Mouse (Mus musculus) cerebellum, adult 9-10 months (tissue): Measurements from ENCODE around the gene Prkcb.

Experiments
- DNase-seq: peaks from one replicate; pipeline ENCODE4 v3.0.0; 2022

Gene Prkcb

DNA sequence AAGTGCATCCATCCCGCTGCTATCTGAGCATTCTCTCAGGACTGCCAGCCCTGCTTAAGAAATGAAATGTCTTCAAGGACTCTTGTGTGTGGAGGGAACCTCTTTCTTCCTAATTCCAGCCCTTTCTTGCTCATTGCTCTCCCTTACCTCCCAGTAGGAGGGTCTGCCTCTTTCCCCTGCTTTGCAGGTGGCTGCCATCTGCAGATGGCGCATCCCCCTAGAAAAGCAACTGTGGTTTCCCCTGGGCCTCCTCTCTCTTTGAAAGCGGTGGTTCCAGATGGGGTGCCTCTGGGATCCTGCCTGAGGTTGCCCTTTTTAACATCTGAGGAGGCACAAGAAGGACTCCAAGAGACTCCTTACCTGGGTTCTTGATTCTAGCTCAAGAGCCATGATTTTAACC is 2.2 kb downstream of the Prkcb start:
- DNase-seq: no peak

DNA sequence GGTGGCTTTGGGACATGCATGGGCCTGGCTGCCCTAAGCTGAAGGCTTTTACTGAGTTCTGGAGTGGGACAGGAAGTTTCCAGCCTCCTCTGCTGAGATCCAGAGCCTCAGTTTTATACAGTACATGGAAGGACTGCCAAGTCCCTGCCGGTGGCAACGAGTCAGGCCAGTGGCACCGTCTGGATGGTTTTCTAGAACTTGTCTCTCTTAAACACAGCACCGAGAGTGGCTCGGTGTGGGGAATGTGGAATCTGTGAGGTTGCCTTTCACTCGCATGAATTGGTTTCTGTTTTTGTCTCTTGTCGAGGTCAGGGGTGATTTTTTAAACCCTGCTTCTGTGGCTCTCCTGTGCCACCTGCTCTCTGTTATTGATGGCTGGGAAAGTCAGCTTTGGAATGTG is 3.6 kb downstream of the Prkcb start:
- peak; percentile 79 for DNase-seq

DNA sequence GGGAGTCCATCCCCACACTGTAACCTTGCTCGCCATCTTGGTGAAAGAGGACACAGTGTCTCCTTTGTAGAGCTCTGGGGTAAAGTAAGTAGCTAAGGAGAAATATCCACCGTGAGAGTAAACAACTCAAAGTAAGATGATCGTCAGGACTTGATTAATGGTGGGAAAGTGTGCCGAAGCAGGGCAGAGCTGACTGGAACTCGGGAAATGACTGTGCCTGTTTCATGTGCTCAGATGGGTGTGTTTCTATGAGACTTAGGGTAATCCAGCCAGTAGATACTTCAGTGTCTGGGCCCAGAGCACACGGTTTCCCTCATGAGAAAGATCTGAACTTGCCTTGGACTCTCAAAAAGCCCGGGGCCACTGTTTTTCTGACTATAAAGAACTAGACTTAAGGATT is 5.6 kb downstream of the Prkcb start:
- peak; percentile 17 for DNase-seq

DNA sequence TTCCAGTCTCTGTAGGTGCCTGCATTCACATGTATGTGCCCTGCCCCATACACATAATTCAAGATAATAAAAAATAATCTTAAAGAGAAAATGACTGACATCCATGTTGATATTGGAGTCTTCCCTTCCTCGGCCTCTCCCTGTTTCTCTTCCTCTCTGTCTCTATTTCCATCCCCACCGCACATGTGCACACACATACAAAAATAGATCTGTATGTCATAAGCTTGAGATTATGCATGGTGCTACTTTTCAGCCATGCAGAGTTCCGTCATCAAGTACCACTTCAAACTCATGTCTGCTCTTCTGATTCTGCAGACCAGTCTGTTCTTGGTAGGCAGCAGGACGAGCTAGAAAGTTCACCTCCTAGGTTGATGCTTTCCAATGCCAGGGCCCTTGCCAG is 6.8 kb downstream of the Prkcb start:
- DNase-seq: peak; percentile 10

- DNase-seq: no peak
Measured at GRCm38 (mm10) chr7:122296331-122296730, 7.8 kb downstream of the Prkcb start.

DNA sequence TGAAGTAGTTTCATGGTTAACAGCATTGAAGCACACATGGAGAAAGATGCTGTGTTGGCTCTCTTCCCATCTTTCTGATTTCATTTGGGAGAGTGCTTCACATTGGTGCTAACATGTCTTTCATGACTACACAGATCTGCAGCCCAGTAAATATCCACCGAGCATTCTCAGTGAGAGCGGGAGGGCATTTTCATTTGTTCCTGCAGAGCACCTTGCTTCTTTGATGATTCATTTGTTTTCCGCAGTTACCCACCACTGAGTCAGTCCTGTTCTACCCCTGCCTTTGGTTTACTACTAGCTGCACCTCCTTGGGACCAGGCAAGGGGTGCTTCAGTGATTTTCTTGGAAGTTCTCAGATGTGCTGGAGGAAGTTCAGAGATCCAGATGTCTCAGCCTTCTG is 8.3 kb downstream of the Prkcb start:
- DNase-seq: peak; percentile 54

DNA sequence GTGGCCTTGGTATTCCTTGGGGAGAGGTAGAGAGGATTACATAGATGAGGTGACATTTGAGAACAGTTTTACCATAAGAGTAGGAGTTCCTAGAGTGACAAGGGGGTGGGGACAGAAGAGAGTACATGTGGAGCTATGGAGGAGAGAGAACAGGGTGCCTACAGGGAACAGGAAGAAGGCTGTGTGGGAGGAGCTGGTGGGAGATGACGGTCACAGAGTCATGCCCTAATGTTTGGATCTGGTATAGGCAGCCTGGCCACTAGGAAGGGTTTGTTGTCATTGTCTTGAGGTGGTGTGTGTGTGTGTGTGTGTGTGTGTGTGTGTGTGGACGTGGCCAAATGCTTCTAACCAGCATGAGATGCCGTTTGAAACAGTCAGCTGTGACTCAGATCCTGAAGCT is 9.1 kb downstream of the Prkcb start:
- DNase-seq: peak; percentile 40

- peak; percentile 56 for DNase-seq
Measured at GRCm38 (mm10) chr7:122298715-122299114, 10.2 kb downstream of the Prkcb start.

GRCm38 (mm10) chr7:122300538-122300937 is 12.0 kb downstream of the Prkcb start:
- DNase-seq: peak; percentile 28

DNA sequence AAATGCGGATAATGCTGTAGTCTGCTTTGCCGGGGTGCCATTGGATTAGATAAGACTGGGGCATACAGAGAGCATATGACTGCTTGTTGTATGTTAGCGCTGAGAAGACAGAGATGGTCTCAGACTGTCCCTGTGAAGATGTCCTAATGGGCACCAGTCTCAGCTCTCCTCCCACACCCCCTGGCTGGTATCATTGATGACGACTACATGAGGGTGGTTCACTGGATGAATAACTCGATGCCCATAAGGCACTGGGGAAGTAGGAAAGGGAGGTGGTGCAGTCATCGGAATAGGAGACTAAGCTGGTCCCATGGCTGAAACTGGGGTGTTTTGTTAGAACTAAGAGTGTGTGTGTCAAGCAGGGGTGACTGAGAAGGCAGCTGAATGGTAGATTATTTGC is 14.0 kb downstream of the Prkcb start:
- no peak for DNase-seq

- DNase-seq: peak; percentile 97
Measured at GRCm38 (mm10) chr7:122303988-122304387, 15.4 kb downstream of the Prkcb start.

GRCm38 (mm10) chr7:122304521-122304920 is 16.0 kb downstream of the Prkcb start:
- DNase-seq: no peak

GRCm38 (mm10) chr7:122307241-122307640 is 18.7 kb downstream of the Prkcb start:
- DNase-seq: no peak

DNA sequence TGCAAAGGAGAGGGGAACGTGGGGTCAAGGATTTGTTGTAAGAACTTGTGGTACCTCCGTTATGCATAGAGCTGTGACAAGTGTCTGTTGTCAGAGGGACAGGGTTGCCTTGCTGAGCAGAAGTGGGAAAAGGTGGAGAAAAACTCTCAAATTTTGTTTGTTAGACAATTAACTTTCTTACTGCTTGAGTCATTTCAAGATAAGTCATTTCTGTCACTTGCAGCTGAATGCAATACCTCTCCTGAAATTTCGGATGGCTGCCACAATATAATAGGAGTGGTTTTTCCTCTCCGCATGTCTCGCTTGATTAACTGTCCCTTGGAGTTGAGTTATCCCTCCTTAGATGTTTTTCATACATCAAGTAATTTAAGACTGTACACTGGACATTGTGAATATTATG is 20.1 kb downstream of the Prkcb start:
- DNase-seq: no peak

- no peak for DNase-seq
Measured at GRCm38 (mm10) chr7:122309909-122310725, 21.6 kb downstream of the Prkcb start.

DNA sequence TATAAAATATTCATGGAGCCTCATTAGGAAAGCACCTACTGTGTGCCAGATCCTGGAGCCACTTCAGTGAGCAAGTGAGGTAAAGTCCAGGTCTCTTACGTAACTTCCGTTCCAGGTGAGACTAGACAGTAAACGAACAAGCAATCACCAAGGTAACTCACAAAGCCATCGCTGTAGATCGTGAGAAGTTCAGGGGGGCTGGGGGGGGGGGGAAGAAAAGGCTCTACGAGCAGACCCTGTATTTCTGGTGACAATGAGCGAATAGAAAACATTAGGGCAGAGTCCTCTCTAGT is 22.1 kb downstream of the Prkcb start:
- no peak for DNase-seq

GRCm38 (mm10) chr7:122313690-122314477 is 25.3 kb downstream of the Prkcb start:
- no peak for DNase-seq

DNA sequence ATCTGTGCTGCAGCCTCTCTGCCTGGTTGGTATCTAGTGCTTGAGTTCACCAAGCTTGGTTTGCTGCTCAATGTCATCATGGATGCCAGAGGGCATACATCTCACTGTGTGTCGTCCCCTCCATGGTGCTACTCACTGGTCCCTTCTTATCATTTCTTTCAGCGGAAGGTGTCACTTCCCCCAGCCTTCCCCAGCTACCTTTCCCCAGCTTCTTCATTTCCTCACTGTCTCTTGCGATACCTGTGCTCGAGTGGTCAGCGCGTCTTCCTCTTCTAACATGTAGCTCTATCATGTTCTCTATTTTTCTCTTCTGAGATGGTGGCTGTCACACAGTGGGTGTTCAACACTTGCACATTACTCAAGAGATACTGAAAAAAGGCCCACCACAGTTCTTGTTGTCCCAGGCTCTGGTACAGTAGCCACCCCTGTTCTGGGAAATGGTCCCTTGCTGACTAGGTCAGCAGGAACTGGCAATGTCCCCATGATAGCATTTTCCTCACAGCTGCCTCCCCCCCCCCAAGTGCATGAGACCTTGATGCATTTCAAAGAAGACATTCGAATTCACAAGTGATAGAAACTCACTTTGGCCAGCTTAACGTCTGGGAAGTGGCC is 27.3 kb downstream of the Prkcb start:
- DNase-seq: no peak

GRCm38 (mm10) chr7:122316681-122317080 is 28.1 kb downstream of the Prkcb start:
- DNase-seq: peak; percentile 88

GRCm38 (mm10) chr7:122317485-122317884 is 28.9 kb downstream of the Prkcb start:
- DNase-seq: no peak

- DNase-seq: no peak
Measured at GRCm38 (mm10) chr7:122319566-122319965, 31.0 kb downstream of the Prkcb start.

DNA sequence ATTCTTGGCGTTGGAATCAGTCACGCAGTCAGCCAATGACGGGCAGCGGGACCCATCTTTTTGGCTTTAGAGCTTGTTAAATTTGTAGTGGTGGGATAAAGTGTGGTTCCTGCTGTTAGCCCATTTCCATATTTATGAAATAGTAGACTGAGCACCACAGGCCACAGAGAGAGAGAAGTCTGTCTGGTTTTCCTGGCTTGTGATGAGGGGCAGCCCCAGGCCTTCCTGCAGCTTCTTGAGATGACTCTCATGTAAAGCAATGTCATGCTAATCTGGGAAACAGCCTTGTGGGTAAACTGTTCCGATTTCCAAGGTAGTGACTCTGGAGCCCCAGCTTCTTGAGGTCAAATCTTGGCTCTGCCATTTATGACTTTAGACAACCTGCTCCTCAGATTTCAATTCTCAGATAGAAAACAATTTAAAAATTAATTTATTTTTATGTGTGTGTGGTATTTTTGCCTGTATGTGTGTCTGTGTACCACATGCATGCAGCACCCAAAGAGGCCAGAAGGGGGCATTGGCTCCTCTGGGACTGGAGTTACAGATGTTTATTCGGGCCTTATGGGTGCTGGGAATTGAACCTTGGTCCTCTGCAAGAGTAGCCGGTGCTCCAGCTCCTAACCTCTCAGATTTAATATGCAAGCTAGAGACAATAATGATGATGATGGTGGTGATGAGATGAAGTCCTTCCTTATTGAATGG is 32.4 kb downstream of the Prkcb start:
- DNase-seq: no peak

DNA sequence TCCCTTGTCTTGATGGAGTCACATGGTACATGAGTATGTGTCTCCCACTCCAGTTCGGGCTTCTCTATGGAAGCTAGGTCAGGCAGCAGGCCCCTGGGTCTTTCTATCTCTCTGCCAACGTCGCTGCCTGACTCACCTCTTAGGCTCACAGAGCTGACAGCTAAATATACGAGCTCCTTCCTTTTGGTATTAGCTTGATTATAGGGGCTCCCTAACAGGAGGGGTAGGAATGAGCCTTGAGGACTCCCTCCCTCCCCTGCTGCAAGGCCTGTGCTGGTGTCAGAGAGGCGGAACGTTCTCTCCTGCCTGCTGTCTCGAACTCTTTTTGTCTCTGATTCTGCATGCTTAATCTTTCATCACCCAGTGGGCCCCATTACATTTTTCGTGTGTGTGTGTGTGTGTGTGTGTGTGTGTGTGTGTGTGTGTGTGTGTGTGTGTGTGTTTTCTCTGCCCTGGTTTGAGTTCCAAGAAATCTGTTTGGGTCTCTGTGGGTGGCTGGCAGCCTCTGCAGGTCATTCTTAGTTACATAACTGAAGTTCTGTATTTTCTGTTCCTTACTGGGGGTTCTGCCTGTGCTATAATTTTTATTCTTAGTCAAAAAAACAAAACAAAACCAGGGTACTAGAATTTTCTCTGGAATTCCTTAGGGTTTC is 33.6 kb downstream of the Prkcb start:
- peak; percentile 89 for DNase-seq
